33 mouse cellular contexts compared by ENCODE assay signal in genomic region chr2:69221868-69222416, GRCm38 (mm10). TPM values are rescaled to one million over a fixed set of nuclear protein-coding genes. Genes with fewer than 3 reads are reported as not detected.
A peak's percentile ranks its signal among the peaks of the same experiment; 100 is the strongest.
DNase-seq lines count a peak whose midpoint lies in the region; ATAC-seq lines count a peak whose summit lies in the region.
"Had no signal": no experiment of that assay in that cellular context is flagged by ENCODE, and none has a peak within 500 bp of the region (broad histone marks: within the 10 kb centered on the region; RNA-seq: fewer than 3 reads in every experiment).

No protein-coding gene starts in this region.

- peak; percentile 75 for DNase-seq in heart, adult 11 months
- DNase-seq in heart, postnatal 36 days = no peak
- no peak for DNase-seq in heart, postnatal 4 days
- peak; percentile 76 for DNase-seq in ES-CJ7 (ENCODE audit: low read depth, low spot score)
- no peak for DNase-seq in yolk sac, embryonic 10.5 days (ENCODE audit: low spot score)
- DNase-seq: adrenal gland, adult 8-10 months; adrenal gland, postnatal 25 days; cerebellum, adult 11-12 months; cerebellum, adult 8-10 months; cerebellum, postnatal 10 days; cerebellum, postnatal 36 days; embryo, embryonic 11 days; gastrocnemius, postnatal 25 days; kidney, adult 11 months; kidney, adult 8-10 months had no signal

- H3K4me1 ChIP-seq in heart, embryonic 13.5 days = 0 out of 2 replicates have a peak, but pooled peaks cover 4% of the 10 kb centered on the region
- H3K4me1 ChIP-seq: embryonic facial prominence, embryonic 10.5 days; embryonic facial prominence, embryonic 13.5 days; forebrain, embryonic 12.5 days; intestine, embryonic 15.5 days had no signal

- H3K9ac ChIP-seq in heart, embryonic 13.5 days = no peak overlapping the region
- H3K9ac ChIP-seq: embryonic facial prominence, embryonic 13.5 days; forebrain, embryonic 12.5 days; forebrain, embryonic 15.5 days; hindbrain, embryonic 13.5 days; intestine, embryonic 15.5 days had no signal

- intact Hi-C loops in heart, postnatal 36 days (cut with DNase I) = no loop called here

- WGBS in heart, embryonic 13.5 days = 55% methylated on average over 5 of the region's 5 CpGs

- no peak overlapping the region for H3K4me3 ChIP-seq in heart, embryonic 13.5 days
- H3K4me3 ChIP-seq: embryonic facial prominence, embryonic 10.5 days; embryonic facial prominence, embryonic 13.5 days; erythroblast, embryonic 14.5 days; forebrain, embryonic 12.5 days; forebrain, embryonic 15.5 days; hindbrain, embryonic 10.5 days; hindbrain, embryonic 13.5 days; intestine, embryonic 15.5 days had no signal

- no peaks in the 10 kb centered on the region for H3K36me3 ChIP-seq in heart, embryonic 13.5 days
- H3K36me3 ChIP-seq: embryonic facial prominence, embryonic 10.5 days; embryonic facial prominence, embryonic 13.5 days; forebrain, embryonic 12.5 days; forebrain, embryonic 15.5 days; G1E; hindbrain, embryonic 10.5 days; hindbrain, embryonic 13.5 days; intestine, embryonic 15.5 days had no signal

- H3K9me3 ChIP-seq in heart, embryonic 13.5 days = no peaks in the 10 kb centered on the region
- H3K9me3 ChIP-seq: embryonic facial prominence, embryonic 10.5 days; embryonic facial prominence, embryonic 13.5 days; forebrain, embryonic 12.5 days; forebrain, embryonic 15.5 days; G1E; hindbrain, embryonic 10.5 days; hindbrain, embryonic 13.5 days; intestine, embryonic 15.5 days had no signal

- H3K27ac ChIP-seq in heart, embryonic 13.5 days (replicated peaks) = 0 out of 2 replicates have a peak overlapping the region, but pooled peaks have one; percentile 8
- H3K27ac ChIP-seq: embryonic facial prominence, embryonic 10.5 days; embryonic facial prominence, embryonic 13.5 days; forebrain, embryonic 12.5 days; forebrain, embryonic 15.5 days; hindbrain, embryonic 10.5 days; hindbrain, embryonic 13.5 days; intestine, embryonic 15.5 days had no signal

- no peak overlapping the region for H3K4me2 ChIP-seq in heart, embryonic 13.5 days
- H3K4me2 ChIP-seq: embryonic facial prominence, embryonic 13.5 days; forebrain, embryonic 12.5 days; forebrain, embryonic 15.5 days; hindbrain, embryonic 13.5 days; intestine, embryonic 15.5 days had no signal

- H3K27me3 ChIP-seq in heart, embryonic 13.5 days (replicated peaks) = no peaks in the 10 kb centered on the region
- H3K27me3 ChIP-seq: embryonic facial prominence, embryonic 13.5 days; forebrain, embryonic 12.5 days; hindbrain, embryonic 13.5 days; intestine, embryonic 15.5 days had no signal

- ATAC-seq in heart, embryonic 13.5 days (ENCODE audit: extremely low read depth, insufficient number of reproducible peaks, low FRiP score, low TSS enrichment) = no peak
- ATAC-seq: activated CD4-positive, CD25-positive, alpha-beta regulatory T cell, adult 4 months; forebrain, embryonic 15.5 days; hindbrain, embryonic 16.5 days; intestine, embryonic 15.5 days; Patski had no signal

RNA-seq across cellular contexts. Expression of gene G6pc2, which starts 11.1 kb away (rescaled TPM):
- total RNA-seq in heart, postnatal 36 days (2021) = not detected
- polyA plus RNA-seq in heart, embryonic 13.5 days (2015; fragmentation: Nextera tagmentation; extraction: Ambion mirVana) = not detected in 2 replicates
- total RNA-seq in heart, postnatal 4 days (2021) = not detected
- total RNA-seq: adrenal gland, adult 8-10 months; adrenal gland, postnatal 25 days; G1E; gastrocnemius, adult 8-10 months; gastrocnemius, postnatal 25 days; heart, postnatal 14 days had no signal
- polyA plus RNA-seq: activated CD4-positive, CD25-positive, alpha-beta regulatory T cell, adult 4 months; cortical plate, adult 2 months; embryonic facial prominence, embryonic 10.5 days; embryonic facial prominence, embryonic 13.5 days; erythroblast, embryonic 14.5 days; forebrain, embryonic 12.5 days; forebrain, embryonic 15.5 days; G1E; gonadal fat pad, adult 2 months; heart, embryonic 14.5 days; hindbrain, embryonic 10.5 days had no signal

RNA-seq across cellular contexts. Expression of gene Spc25, which starts 15.9 kb away (rescaled TPM):
- 1 to 10 TPM in 1 of 2 experiments, under 1 TPM in 1; 0.92 to 1.3 TPM for total RNA-seq in heart, postnatal 36 days (2021)
- polyA plus RNA-seq in heart, embryonic 13.5 days (2015; fragmentation: Nextera tagmentation; extraction: Ambion mirVana) = 132 and 144 TPM in 2 replicates
- total RNA-seq in heart, postnatal 4 days (2021) = 10 to 100 TPM; 50.1 to 52.5 TPM

Comparison
In these comparisons a context has a peak if more than half of its experiments do, and no peak if none do; other contexts are left out.
1. DNase-seq: peak in heart, adult 11 months (single experiment) and ES-CJ7 (single experiment); none in heart, postnatal 36 days (0 of 2), heart, postnatal 4 days (single experiment) and yolk sac, embryonic 10.5 days (single experiment).
2. RNA of gene Spc25, which starts 15.9 kb away (total RNA-seq): 50.1 to 52.5 TPM in heart, postnatal 4 days; 0.92 to 1.3 TPM in heart, postnatal 36 days; every median in the first group is over 10 times any median in the second.